Mouse (Mus musculus) MEL (cell line): Measurements from ENCODE around the gene Nfix. TPM values are rescaled to one million over a fixed set of nuclear protein-coding genes. Genes with fewer than 3 reads are reported as not detected.

ENCODE experiments used
- DNase-seq: peaks from one replicate; pipeline ENCODE4 v3.0.0; 2011; ENCODE audit warnings: low read depth, low spot score
- H3K27ac ChIP-seq: 2 replicates; pipeline ENCODE4 v1.5.1; 2012; ENCODE audit warnings: low read depth, mild to moderate bottlenecking, control low read depth, low read length, moderate library complexity; ENCODE audit not compliant: control insufficient read depth
- H3K27me3 ChIP-seq, 2 experiments: fragments of 150-350 bp in 1 of 2; sonication (generic) in 1 of 2; 2 replicates each; pipeline ENCODE4 v1.6.1; 2012; ENCODE audit warnings: low read length in 2 of 2, mild to moderate bottlenecking in 2 of 2, improper control_type of control experiment in 1 of 2, moderate library complexity in 1 of 2; ENCODE audit not compliant: insufficient read depth in 2 of 2, control insufficient read depth in 1 of 2
- H3K36me3 ChIP-seq, 2 experiments: 2 replicates each; pipeline ENCODE4 v1.6.1; 2012 to 2014; ENCODE audit warnings: low read length in 2 of 2, improper control_type of control experiment in 1 of 2, inconsistent platforms in 1 of 2, mild to moderate bottlenecking in 1 of 2; ENCODE audit not compliant: insufficient read depth in 2 of 2, control insufficient read depth in 1 of 2
- H3K4me1 ChIP-seq, 2 experiments: fragments of 150-350 bp in 1 of 2; sonication (generic) in 1 of 2; 2 replicates each; pipeline ENCODE4 v1.6.1; 2012; ENCODE audit warnings: low read length in 2 of 2, improper control_type of control experiment in 1 of 2, mild to moderate bottlenecking in 1 of 2; ENCODE audit not compliant: insufficient read depth in 2 of 2, control insufficient read depth in 1 of 2
- H3K4me3 ChIP-seq, 2 experiments: fragments of 150-350 bp in 1 of 2; sonication (generic) in 1 of 2; 2 replicates each; pipeline ENCODE4 v1.5.1; 2012; ENCODE audit warnings: low read depth in 2 of 2, low read length in 2 of 2, mild to moderate bottlenecking in 2 of 2, moderate library complexity in 2 of 2, control low read depth in 1 of 2, improper control_type of control experiment in 1 of 2; ENCODE audit not compliant: control insufficient read depth in 1 of 2, insufficient read depth in 1 of 2
- H3K79me2 ChIP-seq: 2 replicates; pipeline ENCODE4 v1.6.1; 2012; ENCODE audit warnings: mild to moderate bottlenecking, low read length, moderate library complexity; ENCODE audit not compliant: control insufficient read depth, poor library complexity, insufficient read depth
- H3K9ac ChIP-seq: 2 replicates; pipeline ENCODE4 v1.6.1; 2012; ENCODE audit warnings: low read depth, mild to moderate bottlenecking, control low read depth, low read length, moderate library complexity; ENCODE audit not compliant: control insufficient read depth, poor library complexity, severe bottlenecking
- H3K9me3 ChIP-seq: fragments of 150-350 bp; sonication (generic); replicated peaks from 2 replicates; pipeline ENCODE4 v1.6.1; 2012; ENCODE audit warnings: mild to moderate bottlenecking, low read length, improper control_type of control experiment, moderate library complexity; ENCODE audit not compliant: insufficient read depth
- BHLHE40 ChIP-seq: IDR thresholded peaks from 2 replicates; pipeline ENCODE4 v1.6.1; 2012; ENCODE audit warnings: low read depth, mild to moderate bottlenecking, inconsistent platforms, low read length, improper control_type of control experiment, borderline replicate concordance
- CHD1 ChIP-seq: IDR thresholded peaks from 2 replicates; pipeline ENCODE4 v1.6.1; 2012; ENCODE audit warnings: low read depth, mild to moderate bottlenecking, inconsistent platforms, low read length, improper control_type of control experiment
- CTCF ChIP-seq, 3 experiments: IDR thresholded peaks in 2 of 3; conservative IDR thresholded peaks in 1 of 3; 2 replicates each; pipeline ENCODE4 v1.5.1; 2011 to 2012; ENCODE audit warnings: low read length in 3 of 3, low read depth in 2 of 3, mild to moderate bottlenecking in 2 of 3, improper control_type of control experiment in 1 of 3, inconsistent platforms in 1 of 3, mixed read lengths in 1 of 3, moderate library complexity in 1 of 3; ENCODE audit not compliant: control insufficient read depth in 1 of 3, insufficient read depth in 1 of 3, poor library complexity in 1 of 3, severe bottlenecking in 1 of 3
- ETS1 ChIP-seq: IDR thresholded peaks from 2 replicates; pipeline ENCODE4 v1.6.1; 2012; ENCODE audit warnings: low read depth, mild to moderate bottlenecking, inconsistent platforms, low read length, improper control_type of control experiment, moderate library complexity
- GABPA ChIP-seq: IDR thresholded peaks from 2 replicates; pipeline ENCODE4 v1.6.1; 2012; ENCODE audit warnings: low read depth, mild to moderate bottlenecking, inconsistent platforms, low read length, improper control_type of control experiment, moderate library complexity
- HCFC1 ChIP-seq: IDR thresholded peaks from 2 replicates; pipeline ENCODE4 v1.6.1; 2012; ENCODE audit warnings: low read depth, mild to moderate bottlenecking, inconsistent platforms, low read length, improper control_type of control experiment, moderate library complexity
- KAT2A ChIP-seq: conservative IDR thresholded peaks from 2 replicates; pipeline ENCODE4 v1.6.1; 2012; ENCODE audit warnings: low read depth, low read length, improper control_type of control experiment, inconsistent platforms
- MYB ChIP-seq: IDR thresholded peaks from 2 replicates; pipeline ENCODE4 v1.6.1; 2011; ENCODE audit warnings: mild to moderate bottlenecking, low read depth, low read length, improper control_type of control experiment
- MYC ChIP-seq: IDR thresholded peaks from 2 replicates; pipeline ENCODE4 v1.6.1; 2011; ENCODE audit warnings: low read depth, mild to moderate bottlenecking, low read length, improper control_type of control experiment, moderate library complexity
- NELFE ChIP-seq: IDR thresholded peaks from 2 replicates; pipeline ENCODE4 v1.6.1; 2011; ENCODE audit warnings: low read depth, low read length, improper control_type of control experiment
- NRF1 ChIP-seq: IDR thresholded peaks from 2 replicates; pipeline ENCODE4 v1.6.1; 2014; ENCODE audit warnings: low read depth, mild to moderate bottlenecking, inconsistent platforms, low read length, improper control_type of control experiment, moderate library complexity; ENCODE audit not compliant: poor library complexity, insufficient read depth, severe bottlenecking
- POLR2AphosphoS5 ChIP-seq: IDR thresholded peaks from 2 replicates; pipeline ENCODE4 v1.6.1; 2012; ENCODE audit warnings: low read depth, borderline replicate concordance, mild to moderate bottlenecking, inconsistent platforms, low read length, moderate library complexity, mixed read lengths
- RAD21 ChIP-seq: IDR thresholded peaks from 2 replicates; pipeline ENCODE4 v1.6.1; 2011; ENCODE audit warnings: mild to moderate bottlenecking, low read depth, low read length, improper control_type of control experiment
- SMC3 ChIP-seq: IDR thresholded peaks from 2 replicates; pipeline ENCODE4 v1.6.1; 2011; ENCODE audit warnings: low read depth, low read length, improper control_type of control experiment
- TAL1 ChIP-seq: IDR thresholded peaks from 2 replicates; pipeline ENCODE4 v1.6.1; 2012; ENCODE audit warnings: mild to moderate bottlenecking, inconsistent platforms, low read length, moderate library complexity, mixed read lengths
- TBP ChIP-seq: IDR thresholded peaks from 2 replicates; pipeline ENCODE4 v1.8.0; 2011; ENCODE audit warnings: low read depth, low read length, improper control_type of control experiment
- TCF12 ChIP-seq: IDR thresholded peaks from 2 replicates; pipeline ENCODE4 v1.6.1; 2014; ENCODE audit warnings: low read depth, mild to moderate bottlenecking, inconsistent platforms, low read length, improper control_type of control experiment, moderate library complexity
- USF1 ChIP-seq: IDR thresholded peaks from 2 replicates; pipeline ENCODE4 v1.6.1; 2014; ENCODE audit warnings: low read depth, mild to moderate bottlenecking, inconsistent platforms, low read length, improper control_type of control experiment, moderate library complexity
- ZC3H11A ChIP-seq: IDR thresholded peaks from 2 replicates; pipeline ENCODE4 v1.6.1; 2012; ENCODE audit warnings: low read depth, mild to moderate bottlenecking, inconsistent platforms, low read length, improper control_type of control experiment
- ZKSCAN1 ChIP-seq: IDR thresholded peaks from 2 replicates; pipeline ENCODE4 v1.6.1; 2012; ENCODE audit warnings: low read depth, mild to moderate bottlenecking, inconsistent platforms, low read length, improper control_type of control experiment, moderate library complexity
- polyA plus RNA-seq, 2 experiments: library from polyadenylated mRNA; stranded (reverse) in 1 of 2; unstranded in 1 of 2; fragments of >175 nt in 1 of 2; fragments of >200 nt in 1 of 2; gene quantifications; 2 replicates each; pipeline versions ENCODE4 v1.2.1 to v1.2.4; 2012; ENCODE audit warnings: low replicate concordance in 2 of 2, low read depth in 1 of 2; ENCODE audit not compliant: insufficient read length in 2 of 2, insufficient read depth in 1 of 2, missing spikeins in 1 of 2
- total RNA-seq: library from RNA; depleted of rRNA; stranded (reverse); fragments of 300-350 nt; gene quantifications from 2 replicates; pipeline ENCODE4 v1.2.3, GENCODE M21; 2012

Gene Nfix
- total and polyA plus RNA-seq, 3 experiments, result 14.4 to 29.1 TPM; not detected in 1

DNA sequence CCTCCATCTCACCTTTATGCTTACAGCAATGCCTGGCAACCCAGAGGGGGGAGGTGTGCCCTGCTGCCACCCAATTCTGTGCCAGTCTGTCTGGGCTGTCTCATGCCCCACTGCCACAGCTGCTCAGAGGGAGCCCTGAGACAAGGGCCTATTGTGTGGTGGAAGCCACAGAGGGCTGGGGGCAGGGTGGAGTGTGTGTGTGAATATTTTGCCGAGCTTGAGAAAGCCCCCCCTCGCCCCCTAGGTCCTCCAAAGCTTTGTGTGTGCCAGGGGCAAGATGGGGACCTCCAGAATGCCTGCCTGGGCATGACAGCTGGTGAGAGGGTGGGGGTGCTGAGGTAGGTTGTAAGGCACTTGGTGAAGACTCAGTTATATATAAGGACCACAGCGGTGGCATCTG is 71.7 kb downstream of the Nfix start:
- peaks cover 0 to 50% of the 10 kb centered on the region in 2 experiments; a peak in 2 of 4 replicates for H3K36me3 ChIP-seq

DNA sequence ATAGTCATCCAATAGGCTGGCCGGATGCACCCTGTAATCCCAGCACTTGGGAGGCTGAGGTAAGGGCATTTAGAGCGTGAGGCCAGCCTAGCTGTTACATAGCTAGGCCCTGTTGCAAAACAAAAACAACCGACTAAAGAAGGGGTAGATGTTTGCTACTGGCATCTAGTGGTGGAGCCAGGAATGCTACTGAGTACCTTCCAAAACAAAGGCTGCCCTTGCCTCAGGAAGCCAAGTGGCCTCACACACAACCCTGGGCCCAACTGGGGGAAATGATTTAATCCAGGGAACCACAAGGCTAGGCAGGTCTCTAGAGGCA is 74.2 kb downstream of the Nfix start:
- peak overlapping the region; percentile 8; the same call in 1 of the 2 replicates for H3K27ac ChIP-seq
- H3K9me3 ChIP-seq, result no peaks in the 10 kb centered on the region
- H3K79me2 ChIP-seq, result peaks cover 16% of the 10 kb centered on the region
- peaks cover 3 to 49% of the 10 kb centered on the region in 2 experiments; a peak in 3 of 4 replicates for H3K36me3 ChIP-seq
- H3K4me3 ChIP-seq, result no peak overlapping the region
- H3K27me3 ChIP-seq, result no peaks in the 10 kb centered on the region
- TF ChIP-seq SMC3 (peak; percentile 41; the same call in 1 of the 2 replicates), CTCF (IDR thresholded peaks at IDR 0.05 in 2 of 3, conservative IDR thresholded peaks at IDR 0.05 in 1 of 3; ENCODE audit: control insufficient read depth in 1 of 3, insufficient read depth in 1 of 3, low read depth in 2 of 3, low read length in 3 of 3, poor library complexity in 1 of 3, severe bottlenecking in 1 of 3) (peak; percentile 12 to 51 (median 47); a peak in 4 of 6 replicates), ETS1 (no peak), ZKSCAN1 (no peak), RAD21 (peak; percentile 12; the same call in 1 of the 2 replicates), GABPA (no peak), TAL1 (no peak), MYC (no peak)
- TF ChIP-seq, all 39 proteins: peak for 3
- Histone ChIP-seq H3K9ac (no peak overlapping the region), H3K4me1 (peaks cover 26 to 68% of the 10 kb centered on the region in 2 experiments)
- peak; percentile 58 for DNase-seq

More for the DNA sequence above, 71.7 kb downstream of the Nfix start:
- H3K79me2 ChIP-seq, result peaks cover 14% of the 10 kb centered on the region
- H3K27me3 ChIP-seq, result no peaks in the 10 kb centered on the region
- H3K4me1 ChIP-seq, result peaks cover 36 to 72% of the 10 kb centered on the region in 2 experiments
- H3K9me3 ChIP-seq, result no peaks in the 10 kb centered on the region
- H3K4me3 ChIP-seq, result no peak overlapping the region
- TF ChIP-seq BHLHE40, result no peak
- TF ChIP-seq NRF1, result no peak
- TF ChIP-seq NELFE, result no peak
- TF ChIP-seq HCFC1, result no peak
- no peak for TF ChIP-seq ZC3H11A
- TF ChIP-seq ZKSCAN1, result no peak
- TF ChIP-seq CHD1, result no peak
- no peak for TF ChIP-seq USF1
- no peak for TF ChIP-seq MYB
- no peak for TF ChIP-seq CTCF (IDR thresholded peaks at IDR 0.05 in 2 of 3, conservative IDR thresholded peaks at IDR 0.05 in 1 of 3; ENCODE audit: control insufficient read depth in 1 of 3, insufficient read depth in 1 of 3, low read depth in 2 of 3, low read length in 3 of 3, poor library complexity in 1 of 3, severe bottlenecking in 1 of 3)
- TF ChIP-seq KAT2A, result no peak
- no peak for TF ChIP-seq TBP
- TF ChIP-seq POLR2AphosphoS5, result no peak
- no peak for TF ChIP-seq TCF12
- H3K9ac ChIP-seq, result no peak overlapping the region
- no peak for DNase-seq
- H3K27ac ChIP-seq, result no peak overlapping the region
